Mouse (Mus musculus) intestine, postnatal 0 days (tissue): ENCODE data around the gene Atp6v1g1. TPM values are rescaled to one million over a fixed set of nuclear protein-coding genes. Genes with fewer than 3 reads are reported as not detected.

Experiments used
- ATAC-seq: fragments of 200-750 bp; cut with Nextera tagmentation; 2 replicates; pipeline ENCODE4 v1.8.0; 2017; ENCODE audit warnings: mild to moderate bottlenecking, moderate TSS enrichment, moderate library complexity
- H3K27ac ChIP-seq: fragments of 300-500 bp; sonication (generic); 2 replicates; pipeline ENCODE4 v1.5.1; 2014; ENCODE audit warnings: mild to moderate bottlenecking, low read depth, low read length, moderate library complexity
- H3K27me3 ChIP-seq: fragments of 300-500 bp; sonication (generic); replicated peaks from 2 replicates; pipeline ENCODE4 v1.6.1; 2014; ENCODE audit warnings: low read length, mixed read lengths; ENCODE audit not compliant: control insufficient read depth, insufficient read depth
- H3K36me3 ChIP-seq: fragments of 300-500 bp; sonication (generic); 2 replicates; pipeline ENCODE4 v1.6.1; 2014; ENCODE audit warnings: mild to moderate bottlenecking, moderate library complexity; ENCODE audit not compliant: control insufficient read depth, insufficient read depth
- H3K4me1 ChIP-seq: fragments of 300-500 bp; sonication (generic); replicated peaks from 2 replicates; pipeline ENCODE4 v1.6.1; 2014; ENCODE audit warnings: antibody characterized with exemption, low read length, mixed read lengths; ENCODE audit not compliant: control insufficient read depth, insufficient read depth
- H3K4me2 ChIP-seq: fragments of 300-500 bp; sonication (generic); replicated peaks from 2 replicates; pipeline ENCODE4 v1.6.1; 2014; ENCODE audit warnings: low read depth, mild to moderate bottlenecking, moderate library complexity
- H3K4me3 ChIP-seq: fragments of 300-500 bp; sonication (generic); 2 replicates; pipeline ENCODE4 v1.5.1; 2014; ENCODE audit warnings: low read depth, low read length
- H3K9ac ChIP-seq: fragments of 300-500 bp; sonication (generic); 2 replicates; pipeline ENCODE4 v1.6.1; 2014; ENCODE audit warnings: mild to moderate bottlenecking, low read depth, low read length
- H3K9me3 ChIP-seq: fragments of 300-500 bp; sonication (generic); 2 replicates; pipeline ENCODE4 v1.6.1; 2016; ENCODE audit warnings: mixed run types; ENCODE audit not compliant: control insufficient read depth
- CTCF ChIP-seq: sonication (generic); IDR thresholded peaks from 2 replicates; pipeline ENCODE4 v1.5.1; 2016; ENCODE audit warnings: low read depth, mild to moderate bottlenecking, control low read depth, antibody characterized with exemption, moderate library complexity
- WGBS: fragments of 180-500 bp; shearing (Covaris S2); extraction: QIAGEN DNeasy Blood & Tissue Kit; methylation state at CpG from one replicate; pipeline ENCODE4 v1.1.7; 2014; 5-methylcytosine and 5-hydroxymethylcytosine counted together
- polyA plus RNA-seq: library from polyadenylated mRNA; unstranded; fragments of >200 nt; fragmentation: Nextera tagmentation; extraction: Ambion mirVana; gene quantifications from 2 replicates; pipeline ENCODE4 v1.2.1, GENCODE M21; 2015

The Atp6v1g1 gene
- polyA plus RNA-seq, 1 experiment from 2014 or later: 364 TPM

DNA sequence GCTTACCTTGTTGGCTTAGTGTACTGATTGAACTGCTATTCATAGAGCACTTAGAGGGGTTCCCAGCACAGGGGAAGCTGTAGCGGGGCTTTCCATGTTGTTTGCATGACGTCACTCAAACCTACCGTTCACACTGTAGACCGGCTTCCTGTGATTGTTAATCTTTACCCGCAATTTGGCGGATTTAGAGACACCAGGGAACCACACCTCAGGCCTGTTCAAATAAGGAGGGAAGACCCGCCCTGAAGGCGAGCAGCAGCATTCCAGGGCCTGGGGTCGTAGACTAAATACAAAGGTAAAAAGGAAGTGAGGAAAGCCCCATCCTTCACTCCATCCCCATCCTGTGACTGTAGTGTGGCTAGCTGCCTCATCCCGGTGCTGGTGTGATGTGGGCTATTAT lies 50.7 kb downstream of the Atp6v1g1 start:
- Histone ChIP-seq H3K9me3 (no peaks in the 10 kb centered on the region), H3K4me3 (no peak overlapping the region), H3K36me3 (no peaks in the 10 kb centered on the region), H3K27me3 (no peaks in the 10 kb centered on the region), H3K27ac (no peak overlapping the region), H3K9ac (no peak overlapping the region), H3K4me1 (peaks cover 9% of the 10 kb centered on the region; the same call in 1 of the 2 replicates), H3K4me2 (no peak overlapping the region)
- WGBS: 19% methylated on average over 10 of the region's 10 CpGs
- peak; percentile 9; the same call in 1 of the 2 replicates for ATAC-seq
- TF ChIP-seq CTCF: no peak

DNA sequence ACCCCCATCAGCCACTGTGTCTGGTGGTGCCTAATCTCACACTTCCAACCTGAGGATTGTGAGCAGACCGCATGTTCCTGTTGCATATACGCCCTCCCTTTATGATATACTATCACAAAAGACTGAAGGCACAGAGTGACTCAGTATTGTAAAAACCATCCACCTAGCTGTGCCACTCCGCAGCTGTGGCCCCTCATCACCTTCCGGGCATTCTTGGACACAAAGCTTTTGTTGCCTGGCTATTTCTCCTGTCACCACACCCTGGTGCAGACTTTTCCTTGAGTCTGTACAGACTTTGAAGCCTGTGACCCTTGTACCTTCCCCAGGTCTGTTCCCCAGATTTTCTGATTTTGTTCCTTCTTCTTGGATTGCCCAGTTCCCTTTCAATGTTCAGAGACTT lies 51.4 kb downstream of the Atp6v1g1 start:
- Histone ChIP-seq H3K27me3 (no peaks in the 10 kb centered on the region), H3K4me2 (0 out of 2 replicates have a peak overlapping the region, but pooled peaks have one; percentile 6), H3K36me3 (no peaks in the 10 kb centered on the region), H3K9ac (no peak overlapping the region), H3K27ac (0 out of 2 replicates have a peak overlapping the region, but pooled peaks have one; percentile 21), H3K9me3 (no peaks in the 10 kb centered on the region), H3K4me3 (no peak overlapping the region), H3K4me1 (peaks cover 9% of the 10 kb centered on the region; the same call in 1 of the 2 replicates)
- TF ChIP-seq CTCF: no peak
- peak; percentile 78 for ATAC-seq
- 35% methylated on average over 4 of the region's 4 CpGs for WGBS

Other genes starting within 250 kb of the Atp6v1g1 start
- not detected in 2 replicates for gene Orm1, start 200.2 kb upstream of the Atp6v1g1 start, polyA plus RNA-seq
- not detected in 2 replicates for gene Orm3, start 188.6 kb upstream of the Atp6v1g1 start, polyA plus RNA-seq
- not detected in 2 replicates for gene Orm2, start 182.3 kb upstream of the Atp6v1g1 start, polyA plus RNA-seq
- 1.4 and 1.6 TPM in 2 replicates for gene Akna, start 141.4 kb upstream of the Atp6v1g1 start, polyA plus RNA-seq
- 1.3 and 1.8 TPM in 2 replicates for gene Whrn, start 48.8 kb upstream of the Atp6v1g1 start, polyA plus RNA-seq
- gene Tmem268, start 14.0 kb downstream of the Atp6v1g1 start, polyA plus RNA-seq: 15.5 and 18.7 TPM in 2 replicates
- gene Gm11213, start 60.5 kb downstream of the Atp6v1g1 start, polyA plus RNA-seq: not detected in 2 replicates
- not detected in 2 replicates for gene Tex48, start 77.7 kb downstream of the Atp6v1g1 start, polyA plus RNA-seq
- gene Gm11214, start 118.6 kb downstream of the Atp6v1g1 start, polyA plus RNA-seq: not detected in 2 replicates
- 0.07 and 0.09 TPM in 2 replicates for gene Tnfsf15, start 200.3 kb downstream of the Atp6v1g1 start, polyA plus RNA-seq